Mouse (Mus musculus) bone marrow macrophage, adult 2 months (primary cell): ENCODE data around the gene Atxn1l.

ENCODE experiments used
- CTCF ChIP-seq: IDR thresholded peaks from 2 replicates; pipeline ENCODE4 v1.5.1; 2012; ENCODE audit warnings: low read depth, mild to moderate bottlenecking, low read length, moderate library complexity
- POLR2A ChIP-seq: IDR thresholded peaks from 2 replicates; pipeline ENCODE4 v1.6.1; 2012; ENCODE audit warnings: mild to moderate bottlenecking, low read depth, low read length, borderline replicate concordance

DNA sequence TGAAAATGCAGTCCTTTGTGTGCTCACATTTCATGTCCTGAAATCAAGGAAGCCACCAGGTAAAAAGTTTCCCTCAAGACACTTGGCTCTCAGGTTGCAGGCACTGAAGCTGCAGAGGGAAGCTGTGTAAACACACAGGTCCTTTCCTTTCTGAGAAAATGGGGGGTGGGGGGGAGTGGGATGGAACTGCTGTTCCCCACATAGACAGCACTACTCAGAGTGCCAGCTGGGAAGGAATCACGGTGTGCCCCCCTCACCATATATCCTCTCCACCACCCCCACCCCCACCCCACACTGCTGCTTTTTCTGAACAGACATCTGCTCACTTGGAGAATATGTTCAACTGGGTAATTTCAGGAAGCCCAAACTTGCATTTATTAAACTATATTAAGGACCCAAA, 25.0 kb downstream of the Atxn1l start:
- TF ChIP-seq POLR2A: no peak
- no peak for TF ChIP-seq CTCF
